Mouse (Mus musculus): Measurements from ENCODE around the gene Samd4b. TPM values are rescaled to one million over a fixed set of nuclear protein-coding genes. Genes with fewer than 3 reads are reported as not detected.
A peak's percentile ranks its signal among the peaks of the same experiment; 100 is the strongest.

Gene Samd4b
- polyA plus RNA-seq, 1 experiment from 2014 or later, result 37.6 TPM

- Histone ChIP-seq H3K27ac (replicated peaks; ENCODE audit: low read depth, low read length) (no peak overlapping the region), H3K9ac (ENCODE audit: low read length) (no peak overlapping the region), H3K27me3 (ENCODE audit: control insufficient read depth, insufficient read depth, low read length) (no peaks in the 10 kb centered on the region), H3K36me3 (ENCODE audit: control insufficient read depth, insufficient read depth, low read length) (no peaks in the 10 kb centered on the region), H3K9me3 (ENCODE audit: control insufficient read depth, low read length) (no peaks in the 10 kb centered on the region), H3K4me2 (ENCODE audit: low read depth, severe bottlenecking) (no peak overlapping the region), H3K4me1 (ENCODE audit: control insufficient read depth, insufficient read depth, low read length) (no peaks in the 10 kb centered on the region), H3K4me3 (ENCODE audit: low read depth, low read length) (no peak overlapping the region)
- DNase-seq (ENCODE audit: low spot score) (no peak), ATAC-seq (ENCODE audit: insufficient number of reproducible peaks, low FRiP score, low TSS enrichment, low read depth) (no peak)
- WGBS, result 91% methylated on average over 11 of the region's 11 CpGs
Measured at GRCm38 (mm10) chr7:28575597-28575996, 22.3 kb downstream of the Samd4b start.

- Histone ChIP-seq H3K4me1 (ENCODE audit: control insufficient read depth, insufficient read depth, low read length) (no peaks in the 10 kb centered on the region), H3K4me2 (ENCODE audit: low read depth, severe bottlenecking) (no peak overlapping the region), H3K4me3 (ENCODE audit: low read depth, low read length) (no peak overlapping the region), H3K36me3 (ENCODE audit: control insufficient read depth, insufficient read depth, low read length) (no peaks in the 10 kb centered on the region), H3K9ac (ENCODE audit: low read length) (no peak overlapping the region), H3K27ac (replicated peaks; ENCODE audit: low read depth, low read length) (no peak overlapping the region), H3K27me3 (ENCODE audit: control insufficient read depth, insufficient read depth, low read length) (no peaks in the 10 kb centered on the region), H3K9me3 (ENCODE audit: control insufficient read depth, low read length) (no peaks in the 10 kb centered on the region)
- no peak for DNase-seq (ENCODE audit: low spot score)
- 97% methylated on average over 3 of the region's 3 CpGs for WGBS
- ATAC-seq (ENCODE audit: insufficient number of reproducible peaks, low FRiP score, low TSS enrichment, low read depth), result no peak
Measured at GRCm38 (mm10) chr7:28573236-28573635, 24.7 kb downstream of the Samd4b start.

GRCm38 (mm10) chr7:28572689-28573088 is 25.3 kb downstream of the Samd4b start:
- 85% methylated on average over 5 of the region's 5 CpGs for WGBS
- H3K36me3 ChIP-seq (ENCODE audit: control insufficient read depth, insufficient read depth, low read length), result peaks cover under 1% of the 10 kb centered on the region
- H3K4me3 ChIP-seq (ENCODE audit: low read depth, low read length), result no peak overlapping the region
- DNase-seq (ENCODE audit: low spot score), result no peak
- no peak overlapping the region for H3K4me2 ChIP-seq (ENCODE audit: low read depth, severe bottlenecking)
- ATAC-seq (ENCODE audit: insufficient number of reproducible peaks, low FRiP score, low TSS enrichment, low read depth), result no peak
- no peaks in the 10 kb centered on the region for H3K4me1 ChIP-seq (ENCODE audit: control insufficient read depth, insufficient read depth, low read length)
- no peaks in the 10 kb centered on the region for H3K27me3 ChIP-seq (ENCODE audit: control insufficient read depth, insufficient read depth, low read length)
- no peak overlapping the region for H3K27ac ChIP-seq (replicated peaks; ENCODE audit: low read depth, low read length)
- no peak overlapping the region for H3K9ac ChIP-seq (ENCODE audit: low read length)
- no peaks in the 10 kb centered on the region for H3K9me3 ChIP-seq (ENCODE audit: control insufficient read depth, low read length)

GRCm38 (mm10) chr7:28570982-28571682 is 26.8 kb downstream of the Samd4b start:
- Histone ChIP-seq H3K9ac (ENCODE audit: low read length) (0 out of 2 replicates have a peak overlapping the region, but pooled peaks have one; percentile 1), H3K9me3 (ENCODE audit: control insufficient read depth, low read length) (no peaks in the 10 kb centered on the region), H3K36me3 (ENCODE audit: control insufficient read depth, insufficient read depth, low read length) (peaks cover 7% of the 10 kb centered on the region), H3K4me3 (ENCODE audit: low read depth, low read length) (no peak overlapping the region), H3K4me2 (ENCODE audit: low read depth, severe bottlenecking) (no peak overlapping the region), H3K27me3 (ENCODE audit: control insufficient read depth, insufficient read depth, low read length) (no peaks in the 10 kb centered on the region), H3K4me1 (ENCODE audit: control insufficient read depth, insufficient read depth, low read length) (no peaks in the 10 kb centered on the region), H3K27ac (replicated peaks; ENCODE audit: low read depth, low read length) (no peak overlapping the region)
- WGBS, result 49% methylated on average over 5 of the region's 5 CpGs
- ATAC-seq (ENCODE audit: insufficient number of reproducible peaks, low FRiP score, low TSS enrichment, low read depth) (no peak), DNase-seq (ENCODE audit: low spot score) (no peak)

GRCm38 (mm10) chr7:28570291-28570981 is 27.5 kb downstream of the Samd4b start:
- 76% methylated on average over 12 of the region's 12 CpGs for WGBS
- H3K4me3 ChIP-seq (ENCODE audit: low read depth, low read length), result no peak overlapping the region
- H3K27ac ChIP-seq (replicated peaks; ENCODE audit: low read depth, low read length), result no peak overlapping the region
- 0 out of 2 replicates have a peak overlapping the region, but pooled peaks have one; percentile 1 for H3K9ac ChIP-seq (ENCODE audit: low read length)
- DNase-seq (ENCODE audit: low spot score), result no peak
- no peaks in the 10 kb centered on the region for H3K27me3 ChIP-seq (ENCODE audit: control insufficient read depth, insufficient read depth, low read length)
- H3K4me2 ChIP-seq (ENCODE audit: low read depth, severe bottlenecking), result no peak overlapping the region
- ATAC-seq (ENCODE audit: insufficient number of reproducible peaks, low FRiP score, low TSS enrichment, low read depth), result no peak
- H3K9me3 ChIP-seq (ENCODE audit: control insufficient read depth, low read length), result no peaks in the 10 kb centered on the region
- no peaks in the 10 kb centered on the region for H3K4me1 ChIP-seq (ENCODE audit: control insufficient read depth, insufficient read depth, low read length)
- H3K36me3 ChIP-seq (ENCODE audit: control insufficient read depth, insufficient read depth, low read length), result peaks cover 7% of the 10 kb centered on the region

GRCm38 (mm10) chr7:28568253-28568652 is 29.7 kb downstream of the Samd4b start:
- Histone ChIP-seq H3K27ac (replicated peaks; ENCODE audit: low read depth, low read length) (no peak overlapping the region), H3K4me1 (ENCODE audit: control insufficient read depth, insufficient read depth, low read length) (no peaks in the 10 kb centered on the region), H3K27me3 (ENCODE audit: control insufficient read depth, insufficient read depth, low read length) (no peaks in the 10 kb centered on the region), H3K9me3 (ENCODE audit: control insufficient read depth, low read length) (no peaks in the 10 kb centered on the region), H3K4me3 (ENCODE audit: low read depth, low read length) (no peak overlapping the region), H3K9ac (ENCODE audit: low read length) (no peak overlapping the region), H3K4me2 (ENCODE audit: low read depth, severe bottlenecking) (no peak overlapping the region), H3K36me3 (ENCODE audit: control insufficient read depth, insufficient read depth, low read length) (peaks cover 21% of the 10 kb centered on the region)
- DNase-seq (ENCODE audit: low spot score) (peak; percentile 70), ATAC-seq (ENCODE audit: insufficient number of reproducible peaks, low FRiP score, low TSS enrichment, low read depth) (no peak)

- H3K9me3 ChIP-seq (ENCODE audit: control insufficient read depth, low read length), result no peaks in the 10 kb centered on the region
- H3K4me2 ChIP-seq (ENCODE audit: low read depth, severe bottlenecking), result no peak overlapping the region
- H3K36me3 ChIP-seq (ENCODE audit: control insufficient read depth, insufficient read depth, low read length), result peaks cover 22% of the 10 kb centered on the region
- ATAC-seq (ENCODE audit: insufficient number of reproducible peaks, low FRiP score, low TSS enrichment, low read depth) (no peak), DNase-seq (ENCODE audit: low spot score) (no peak)
- WGBS, result 88% methylated on average over 4 of the region's 4 CpGs
- H3K9ac ChIP-seq (ENCODE audit: low read length), result no peak overlapping the region
- no peak overlapping the region for H3K27ac ChIP-seq (replicated peaks; ENCODE audit: low read depth, low read length)
- H3K4me1 ChIP-seq (ENCODE audit: control insufficient read depth, insufficient read depth, low read length), result no peaks in the 10 kb centered on the region
- H3K4me3 ChIP-seq (ENCODE audit: low read depth, low read length), result no peak overlapping the region
- no peaks in the 10 kb centered on the region for H3K27me3 ChIP-seq (ENCODE audit: control insufficient read depth, insufficient read depth, low read length)
Measured at GRCm38 (mm10) chr7:28567539-28567938, 30.4 kb downstream of the Samd4b start.

GRCm38 (mm10) chr7:28565407-28565806 is 32.5 kb downstream of the Samd4b start:
- Histone ChIP-seq H3K4me3 (ENCODE audit: low read depth, low read length) (no peak overlapping the region), H3K4me2 (ENCODE audit: low read depth, severe bottlenecking) (no peak overlapping the region), H3K9ac (ENCODE audit: low read length) (no peak overlapping the region), H3K36me3 (ENCODE audit: control insufficient read depth, insufficient read depth, low read length) (peaks cover 30% of the 10 kb centered on the region), H3K27me3 (ENCODE audit: control insufficient read depth, insufficient read depth, low read length) (no peaks in the 10 kb centered on the region), H3K27ac (replicated peaks; ENCODE audit: low read depth, low read length) (no peak overlapping the region), H3K4me1 (ENCODE audit: control insufficient read depth, insufficient read depth, low read length) (no peaks in the 10 kb centered on the region), H3K9me3 (ENCODE audit: control insufficient read depth, low read length) (no peaks in the 10 kb centered on the region)
- no peak for ATAC-seq (ENCODE audit: insufficient number of reproducible peaks, low FRiP score, low TSS enrichment, low read depth)
- 84% methylated on average over 5 of the region's 5 CpGs for WGBS
- no peak for DNase-seq (ENCODE audit: low spot score)

All from limb, embryonic 11.5 days (tissue).